Mouse (Mus musculus) common myeloid progenitor, adult 5-6 weeks (primary cell): ENCODE measurements around the gene Vps13d. TPM values are rescaled to one million over a fixed set of nuclear protein-coding genes. Genes with fewer than 3 reads are reported as not detected.

ENCODE experiments used
- ATAC-seq: replicated peaks from 2 replicates; pipeline ENCODE4 v1.8.0; 2016; ENCODE audit warnings: low read depth, mild to moderate bottlenecking, moderate TSS enrichment, inconsistent platforms; ENCODE audit not compliant: poor library complexity, severe bottlenecking
- total RNA-seq: library from RNA; stranded (forward); fragments of 200-1000, 187-1606 nt; gene quantifications from 2 replicates; pipeline ENCODE4 v1.2.3, GENCODE M21; 2017

Vps13d gene
- total RNA-seq, 1 experiment from 2014 or later: 41.7 TPM

DNA sequence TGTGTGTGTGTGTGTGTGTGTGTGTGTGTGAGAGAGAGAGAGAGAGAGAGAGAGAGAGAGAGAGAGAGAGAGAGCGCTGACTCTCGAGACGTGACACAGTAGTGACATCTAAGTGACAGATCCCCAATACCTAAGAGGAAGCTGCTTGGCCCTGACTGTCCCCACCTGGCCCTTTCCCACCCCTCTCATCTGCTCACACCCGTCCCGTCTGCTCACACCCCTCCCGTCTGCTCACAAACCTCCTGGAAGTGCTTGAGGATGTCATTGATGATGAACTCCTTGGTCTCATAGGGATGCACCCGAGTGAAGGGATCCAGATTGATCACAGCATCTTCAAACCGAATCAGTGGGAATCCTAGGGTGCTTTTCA is 148.8 kb downstream of the Vps13d start:
- ATAC-seq: no peak

GRCm38 (mm10) chr4:145045312-145046031 is 149.3 kb downstream of the Vps13d start:
- peak; percentile 20; the same call in 1 of the 2 replicates for ATAC-seq

DNA sequence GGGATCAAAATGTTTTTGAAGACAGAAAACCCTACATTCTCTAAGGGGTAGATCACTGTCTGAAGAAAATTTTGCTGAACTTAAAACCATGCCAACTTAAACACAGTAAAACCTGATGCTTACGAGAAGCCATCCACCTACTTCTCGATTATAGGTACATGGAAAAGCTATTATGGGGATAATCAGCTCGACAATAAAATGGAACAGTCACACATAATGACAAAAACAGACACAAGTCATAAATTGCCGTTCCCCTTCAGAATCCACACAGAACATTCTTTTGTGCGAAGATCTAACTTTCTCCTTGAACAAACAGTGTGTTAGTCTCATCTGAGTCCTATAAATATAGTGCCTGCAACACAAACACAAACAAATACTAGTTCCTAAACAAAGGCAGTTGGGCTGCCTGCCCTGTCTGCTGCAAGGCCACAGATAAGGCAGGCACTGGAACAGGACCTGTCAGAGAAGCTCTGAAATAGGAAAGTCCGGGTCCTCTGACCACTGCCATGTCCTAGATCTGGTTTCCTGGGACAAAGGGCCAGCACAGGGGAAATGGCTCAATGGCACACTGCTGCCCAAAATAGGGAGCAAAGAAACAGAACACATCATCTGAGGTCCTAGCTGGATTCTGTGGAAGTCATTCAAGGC is 153.5 kb downstream of the Vps13d start:
- no peak for ATAC-seq

GRCm38 (mm10) chr4:145037631-145038416 is 157.0 kb downstream of the Vps13d start:
- no peak for ATAC-seq

- ATAC-seq: peak; percentile 47
These were observed 157.8 kb downstream of the Vps13d start for GRCm38 (mm10) chr4:145037006-145037405.

GRCm38 (mm10) chr4:145035450-145035849 is 159.4 kb downstream of the Vps13d start:
- ATAC-seq: no peak

DNA sequence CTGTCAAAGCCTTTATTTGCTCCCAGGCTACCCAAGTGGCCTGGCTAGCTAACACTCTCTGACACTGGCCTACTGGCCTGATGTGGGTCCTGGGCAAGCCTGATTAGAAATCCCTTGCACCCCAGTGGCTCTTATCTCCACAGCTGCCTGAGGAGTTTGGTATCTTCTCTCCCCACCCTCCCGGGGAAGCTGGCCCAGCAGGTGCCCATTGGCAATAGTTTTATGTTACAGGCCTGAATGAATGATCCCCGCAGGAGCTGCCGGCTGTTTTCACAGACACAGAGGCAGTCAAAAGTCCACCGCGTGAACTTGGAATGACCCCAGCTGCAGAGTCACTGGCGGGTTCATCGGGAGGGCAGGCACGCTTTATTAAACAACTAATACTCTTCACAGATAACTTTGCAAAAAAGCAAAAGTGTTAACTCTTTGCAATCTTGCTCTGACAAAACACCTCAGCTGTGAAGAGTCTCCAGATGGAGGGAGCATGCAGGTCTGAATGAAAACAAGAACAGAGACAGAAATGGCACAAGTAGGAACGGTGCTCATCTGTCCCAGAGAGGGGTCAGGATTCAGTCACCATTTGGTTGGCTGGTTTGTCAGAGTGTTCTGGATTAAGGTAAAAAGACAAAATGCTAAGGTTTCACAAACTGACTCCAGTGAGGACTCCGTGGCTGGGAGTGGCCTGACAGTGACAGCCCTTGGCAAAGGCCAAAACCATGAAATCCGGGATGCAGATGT is 160.1 kb downstream of the Vps13d start:
- ATAC-seq: peak; percentile 28

DNA sequence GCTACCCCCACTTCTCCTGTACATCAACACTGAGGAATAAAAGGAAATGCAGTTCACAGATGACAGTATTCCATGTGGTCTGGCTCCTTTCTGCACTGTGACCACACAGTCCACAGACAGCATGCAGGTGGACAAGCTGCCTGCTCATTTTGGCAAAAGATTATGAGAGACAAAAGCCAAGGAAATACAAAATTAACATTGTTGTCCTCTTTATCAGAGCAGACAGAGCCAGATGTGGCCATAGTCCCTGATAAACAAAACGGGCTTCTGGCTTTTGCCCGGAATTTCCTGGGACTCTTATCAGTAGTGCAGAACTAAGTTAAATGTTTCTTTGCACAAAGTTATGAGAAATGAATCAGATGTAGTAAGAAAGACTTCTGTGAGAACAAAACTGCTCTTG is 161.4 kb downstream of the Vps13d start:
- peak; percentile 43 for ATAC-seq

GRCm38 (mm10) chr4:145032637-145033036 is 162.2 kb downstream of the Vps13d start:
- no peak for ATAC-seq

DNA sequence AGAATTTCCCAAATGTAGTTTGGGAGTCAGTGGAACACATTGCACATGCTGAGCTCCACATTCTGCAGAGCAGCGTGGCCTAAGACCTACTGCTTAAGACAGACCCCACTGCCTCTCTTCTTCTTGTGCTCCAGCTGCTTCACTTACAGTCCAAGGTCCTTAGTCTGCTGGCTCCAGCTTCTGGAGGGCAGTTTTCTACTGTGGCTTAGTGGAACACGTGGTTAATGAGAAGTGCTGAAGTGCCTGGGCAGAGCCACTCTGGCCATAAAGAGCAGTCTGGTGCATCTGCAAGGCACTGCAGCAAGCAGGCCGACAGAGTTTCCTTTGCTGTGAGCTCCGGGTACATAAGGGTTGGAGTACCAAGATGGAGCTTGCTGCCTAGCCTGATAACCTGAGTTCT is 163.3 kb downstream of the Vps13d start:
- no peak for ATAC-seq

GRCm38 (mm10) chr4:145026449-145026851 is 168.4 kb downstream of the Vps13d start:
- 0 out of 2 replicates have a peak, but pooled peaks have one; percentile 10 for ATAC-seq

DNA sequence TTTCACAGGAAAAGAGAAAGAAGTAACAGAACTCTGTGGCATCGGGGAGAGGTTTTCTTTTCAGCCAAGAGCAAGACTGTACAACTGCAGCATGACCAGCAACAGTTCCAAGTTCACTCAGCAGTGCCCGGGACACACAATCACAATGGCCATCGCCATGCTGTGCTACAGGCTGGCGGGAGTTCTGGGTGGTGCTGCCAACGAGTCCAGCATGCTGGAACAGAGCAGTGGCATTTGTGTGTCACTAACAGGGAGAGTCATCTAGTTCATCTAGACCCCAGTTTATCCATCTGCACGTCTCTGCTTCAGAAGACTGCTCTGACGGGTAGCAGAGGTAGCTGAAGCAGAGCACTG is 169.4 kb downstream of the Vps13d start:
- 0 out of 2 replicates have a peak, but pooled peaks have one; percentile 15 for ATAC-seq

GRCm38 (mm10) chr4:145024694-145025408 is 170.0 kb downstream of the Vps13d start:
- ATAC-seq: no peak; the same call in 1 of the 2 replicates

DNA sequence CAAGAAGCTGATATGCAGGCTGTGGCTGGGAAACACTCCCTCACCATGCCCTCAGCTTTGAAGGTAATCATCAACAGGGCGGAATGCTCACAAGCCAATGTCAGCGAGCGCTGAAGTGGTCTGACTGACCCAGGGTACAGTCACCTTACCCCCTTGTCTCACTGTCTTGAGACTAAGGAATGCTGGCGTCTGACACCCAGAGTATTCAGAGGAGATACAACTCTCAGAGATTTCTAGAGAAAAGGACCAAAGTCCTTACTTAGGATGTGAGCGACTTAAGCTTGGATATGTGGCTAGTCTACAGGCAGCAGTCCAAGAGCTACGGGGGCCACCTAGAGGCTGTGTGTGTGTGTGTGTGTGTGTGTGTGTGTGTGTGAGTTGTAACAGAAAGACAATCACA is 170.9 kb downstream of the Vps13d start:
- ATAC-seq: no peak

GRCm38 (mm10) chr4:145022815-145023214 is 172.0 kb downstream of the Vps13d start:
- no peak for ATAC-seq

DNA sequence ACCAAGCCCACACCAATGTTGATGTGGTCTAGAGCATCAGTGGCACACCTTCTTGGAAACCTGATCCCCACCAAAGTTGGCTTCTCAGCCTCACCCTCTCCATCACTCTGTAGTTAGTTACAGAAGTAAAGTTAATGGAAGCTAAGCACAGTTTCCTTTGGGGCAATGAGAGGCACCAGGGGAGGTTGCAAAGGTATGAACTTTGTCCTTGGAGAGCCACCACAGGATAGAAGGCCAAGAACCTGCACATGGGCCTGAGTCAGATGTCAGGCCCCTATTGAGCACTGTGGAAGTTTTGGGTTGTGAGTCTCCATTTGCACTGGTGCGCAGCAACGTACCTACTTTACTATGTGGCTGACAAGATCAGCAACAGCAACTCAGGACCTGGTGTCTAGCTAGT is 172.6 kb downstream of the Vps13d start:
- ATAC-seq: no peak

DNA sequence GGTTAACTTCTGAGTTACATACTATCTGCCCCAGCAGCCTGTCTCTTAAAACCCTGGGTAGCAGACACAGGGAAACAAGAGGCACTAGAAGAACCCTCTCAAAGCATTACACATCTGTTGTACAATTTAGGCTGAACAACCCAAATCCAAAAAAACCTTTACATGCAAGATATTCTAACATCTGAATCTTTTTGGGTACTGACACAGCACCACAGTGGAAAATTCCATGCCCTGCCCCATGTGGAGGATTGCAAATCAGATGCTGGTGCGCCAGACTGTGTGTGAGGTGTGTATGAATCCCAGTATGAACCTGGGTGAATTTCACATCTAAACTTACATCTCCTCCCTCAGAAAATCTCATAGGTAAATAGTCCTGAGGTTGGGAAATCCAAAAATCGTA is 174.4 kb downstream of the Vps13d start:
- ATAC-seq: no peak

DNA sequence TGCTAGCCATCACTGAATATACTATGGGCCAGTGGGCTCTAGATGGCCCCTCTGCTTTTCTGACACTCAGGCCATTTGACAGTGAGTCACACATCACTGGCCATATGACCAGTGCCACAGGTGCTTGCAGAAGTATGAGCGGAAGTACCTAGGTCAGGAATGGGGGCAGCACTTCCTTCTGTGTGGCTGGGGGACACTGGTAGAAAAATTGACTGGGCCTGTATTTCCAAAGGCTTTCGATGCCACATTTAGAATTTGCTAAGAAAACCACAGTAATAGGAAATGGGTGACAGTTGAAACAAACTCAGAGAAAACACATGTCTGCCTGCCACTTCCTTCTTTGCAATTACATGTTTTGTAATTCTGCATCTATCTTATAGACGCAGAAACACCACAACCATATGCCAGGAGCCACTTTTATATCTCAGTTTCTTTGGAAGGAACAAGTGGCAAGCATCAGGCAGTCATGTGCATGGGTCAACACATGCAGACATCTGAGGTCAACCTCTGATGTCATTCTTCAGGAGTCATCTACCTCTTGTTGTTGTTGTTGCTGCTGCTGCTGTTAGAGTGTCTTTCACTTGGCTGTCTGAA is 175.6 kb downstream of the Vps13d start:
- peak; percentile 79 for ATAC-seq

- 0 out of 2 replicates have a peak, but pooled peaks have one; percentile 7 for ATAC-seq
These were observed 177.1 kb downstream of the Vps13d start for GRCm38 (mm10) chr4:145017745-145018144.
